Comparison of ENCODE assay signal across 12 mouse cellular contexts in genomic region chr9:60216029-60216428, GRCm38 (mm10).
"Had no signal": no experiment of that assay in that cellular context is flagged by ENCODE, and none has a peak within 500 bp of the region (broad histone marks: within the 10 kb centered on the region; RNA-seq: fewer than 3 reads in every experiment).

No protein-coding gene starts in this region.

- H3K27ac ChIP-seq: limb, embryonic 15.5 days; liver, embryonic 12.5 days; lung, embryonic 15.5 days; midbrain, embryonic 10.5 days had no signal

- H3K36me3 ChIP-seq: limb, embryonic 15.5 days; liver, embryonic 12.5 days; lung, embryonic 15.5 days; midbrain, embryonic 10.5 days had no signal

- H3K4me3 ChIP-seq: limb, embryonic 15.5 days; liver, embryonic 12.5 days; lung, embryonic 15.5 days; midbrain, embryonic 10.5 days had no signal

- H3K4me1 ChIP-seq: liver, embryonic 12.5 days; lung, embryonic 15.5 days had no signal

- H3K9me3 ChIP-seq: limb, embryonic 15.5 days; liver, embryonic 12.5 days; lung, embryonic 15.5 days; midbrain, embryonic 10.5 days had no signal

- H3K4me2 ChIP-seq: limb, embryonic 15.5 days; liver, embryonic 12.5 days; lung, embryonic 15.5 days had no signal

- DNase-seq: kidney, adult 8-10 months; kidney, postnatal 36 days; layer of hippocampus, adult 9-11 months; layer of hippocampus, postnatal 36 days; lung, postnatal 4 days; midbrain, embryonic 14.5 days; thymus, postnatal 4 days had no signal

- H3K27me3 ChIP-seq: limb, embryonic 15.5 days; liver, embryonic 12.5 days; lung, embryonic 15.5 days had no signal

- ATAC-seq: intestine, postnatal 0 days; liver, embryonic 12.5 days had no signal

- H3K9ac ChIP-seq: limb, embryonic 15.5 days; liver, embryonic 12.5 days; lung, embryonic 15.5 days had no signal
